Mouse (Mus musculus) heart, adult 11 months (tissue): ENCODE measurements around the gene Cdh6.

Experiments used
- DNase-seq: peaks from one replicate; pipeline ENCODE4 v3.0.0; 2022

Cdh6 gene

GRCm38 (mm10) chr15:13057302-13057701, 116.2 kb downstream of the Cdh6 start:
- DNase-seq, result no peak

DNA sequence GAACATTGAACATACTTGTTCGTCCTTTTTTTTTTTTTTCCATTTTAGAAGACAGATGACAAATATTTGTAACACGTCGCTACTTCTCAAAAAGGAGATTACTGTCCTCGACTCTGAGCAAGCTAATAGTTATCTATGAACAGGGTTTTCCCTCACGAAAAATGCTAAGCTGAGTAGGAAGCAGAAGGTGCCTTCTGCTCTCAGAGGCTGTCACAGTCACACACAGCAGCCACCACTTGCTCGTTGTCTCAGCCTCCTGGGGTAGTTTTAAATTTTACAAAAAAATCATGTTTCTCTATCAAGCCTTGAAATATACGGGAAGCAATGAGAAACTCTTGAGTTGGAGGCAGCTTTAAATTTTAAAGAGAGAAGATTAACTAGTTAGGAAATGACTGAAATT, 125.6 kb downstream of the Cdh6 start:
- DNase-seq, result no peak

GRCm38 (mm10) chr15:13034436-13034835, 139.0 kb downstream of the Cdh6 start:
- no peak for DNase-seq

DNA sequence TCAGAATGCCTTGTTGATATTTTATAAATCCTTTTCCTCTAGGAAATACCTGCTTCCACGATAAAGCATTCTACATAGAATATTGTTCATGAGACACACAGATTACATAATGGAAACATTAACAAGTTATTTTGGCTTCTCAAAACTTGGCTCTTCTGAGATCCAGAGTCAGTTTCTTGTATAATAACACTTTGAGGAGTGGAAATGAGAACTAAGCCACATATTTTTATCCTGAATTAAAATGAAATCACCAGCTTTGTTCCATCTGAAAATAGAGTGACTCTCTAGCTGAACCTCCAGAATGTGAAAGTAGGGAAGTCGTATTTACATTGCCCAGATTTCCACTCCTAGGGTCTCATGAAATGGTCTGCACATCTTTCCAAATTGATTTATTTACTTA, 142.8 kb downstream of the Cdh6 start:
- no peak for DNase-seq

DNA sequence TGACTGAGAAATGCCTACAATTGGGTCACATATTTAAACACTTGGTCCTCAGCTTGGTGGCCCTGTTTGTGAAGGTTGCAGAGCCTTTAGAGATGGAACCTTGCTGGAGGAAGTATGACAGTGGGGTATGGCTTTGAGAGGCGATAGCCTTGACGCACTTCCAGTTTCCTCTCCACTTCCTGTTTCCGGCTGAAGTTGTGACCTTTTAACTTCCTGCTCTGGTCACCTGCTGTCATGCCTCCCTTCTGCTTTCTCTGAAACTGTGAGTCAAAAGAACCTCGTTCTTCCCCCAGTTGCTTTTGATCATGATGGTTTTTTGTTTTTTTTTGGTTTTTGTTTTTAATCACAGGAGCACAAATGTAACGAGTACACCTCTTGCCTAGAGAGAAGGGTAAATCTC, 146.0 kb downstream of the Cdh6 start:
- DNase-seq, result no peak

- DNase-seq, result no peak
Measured at GRCm38 (mm10) chr15:13016756-13017357, 156.6 kb downstream of the Cdh6 start.

- DNase-seq, result no peak
Measured at GRCm38 (mm10) chr15:13008803-13009202, 164.7 kb downstream of the Cdh6 start.

- DNase-seq, result no peak
Measured at GRCm38 (mm10) chr15:13005934-13006333, 167.5 kb downstream of the Cdh6 start.

- DNase-seq, result no peak
Measured at GRCm38 (mm10) chr15:13001549-13001948, 171.9 kb downstream of the Cdh6 start.

DNA sequence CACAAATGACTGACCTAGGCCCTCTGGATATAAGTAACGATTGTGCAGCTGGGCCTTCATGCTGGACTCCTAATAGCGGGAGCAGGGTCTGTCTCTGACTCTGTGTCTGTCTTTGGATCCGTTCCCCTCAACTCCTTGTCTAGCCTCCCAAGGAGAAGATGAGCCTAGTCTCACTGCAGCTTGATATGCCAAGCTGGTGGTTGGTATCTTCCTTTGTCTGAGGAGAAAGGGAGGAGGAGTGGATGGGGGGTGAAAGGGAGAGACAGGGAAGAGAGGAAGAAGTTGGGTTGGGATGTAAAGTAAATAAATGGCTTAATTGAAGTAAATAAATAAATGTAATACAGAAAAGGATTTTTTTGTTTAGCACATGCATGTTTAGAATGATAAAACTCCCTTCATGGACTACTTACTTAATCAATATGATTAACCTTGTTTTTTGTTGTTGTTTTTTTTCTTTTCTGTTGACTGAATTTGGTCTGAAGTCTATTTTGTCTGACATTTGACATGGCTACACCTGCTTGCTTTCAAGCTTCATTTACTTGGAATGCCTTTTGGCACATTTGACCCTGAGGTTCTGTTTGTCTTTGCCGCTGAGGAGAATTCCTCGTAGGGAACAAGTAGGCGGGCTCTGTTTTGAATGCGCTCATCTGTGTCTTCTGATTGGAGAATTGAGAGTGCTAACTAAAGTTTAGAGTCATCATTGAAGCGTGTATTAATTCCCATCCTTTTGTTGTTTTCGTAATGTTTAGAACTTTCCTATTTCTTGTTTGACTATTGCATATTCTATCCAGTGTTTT, 178.7 kb downstream of the Cdh6 start:
- DNase-seq, result no peak
